Mouse (Mus musculus): ENCODE results near the gene Lrrc4c.

- no peak for TF ChIP-seq CTCF (conservative IDR thresholded peaks at IDR 0.05 in 1 of 2, IDR thresholded peaks at IDR 0.05 in 1 of 2; ENCODE audit: low read depth in 2 of 2, low read length in 2 of 2)
- TF ChIP-seq EP300 (IDR thresholded peaks at IDR 0.05; ENCODE audit: low read length), result no peak
- TF ChIP-seq PAX5 (IDR thresholded peaks at IDR 0.05; ENCODE audit: low read length), result no peak
- TF ChIP-seq TBP (conservative IDR thresholded peaks at IDR 0.05; ENCODE audit: low read depth, low read length), result no peak
- no peak for TF ChIP-seq GABPA (IDR thresholded peaks at IDR 0.05; ENCODE audit: insufficient replicate concordance, low read depth, low read length)
- no peak for TF ChIP-seq UBTF (IDR thresholded peaks at IDR 0.05; ENCODE audit: low read depth, low read length)
These were observed 1322.0 kb downstream of the Lrrc4c start for GRCm38 (mm10) chr2:97639941-97640340.

Measured in CH12.LX (cell line).